Mouse (Mus musculus): Measurements from ENCODE around the gene Mkrn2os.

GRCm38 (mm10) chr6:115593252-115593651 lies 876 bp upstream of the Mkrn2os start:
- TF ChIP-seq USF2 (conservative IDR thresholded peaks at IDR 0.05; ENCODE audit: low read depth, low read length), result no peak
- TF ChIP-seq EP300 (IDR thresholded peaks at IDR 0.05; ENCODE audit: low read length), result no peak
- TF ChIP-seq CTCF (conservative IDR thresholded peaks at IDR 0.05 in 1 of 2, IDR thresholded peaks at IDR 0.05 in 1 of 2; ENCODE audit: low read depth in 2 of 2, low read length in 2 of 2), result no peak
- TF ChIP-seq MAX (IDR thresholded peaks at IDR 0.05; ENCODE audit: low read length), result no peak
- no peak for TF ChIP-seq POLR2A (IDR thresholded peaks at IDR 0.05; ENCODE audit: low read depth, low read length)
- no peak for TF ChIP-seq POLR2AphosphoS2 (IDR thresholded peaks at IDR 0.05; ENCODE audit: low read depth, low read length)
- TF ChIP-seq ZC3H11A (IDR thresholded peaks at IDR 0.05; ENCODE audit: low read depth, low read length), result no peak
- no peak for TF ChIP-seq ZNF384 (IDR thresholded peaks at IDR 0.05; ENCODE audit: low read depth, low read length)
- no peak for TF ChIP-seq ETS1 (conservative IDR thresholded peaks at IDR 0.05; ENCODE audit: low read depth, low read length)
- no peak for TF ChIP-seq RCOR1 (conservative IDR thresholded peaks at IDR 0.05; ENCODE audit: low read depth, low read length)
- TF ChIP-seq HCFC1 (IDR thresholded peaks at IDR 0.05; ENCODE audit: low read depth, low read length), result no peak
- TF ChIP-seq RAD21 (IDR thresholded peaks at IDR 0.05; ENCODE audit: low read depth, low read length), result no peak
- no peak for TF ChIP-seq CHD2 (IDR thresholded peaks at IDR 0.05; ENCODE audit: low read length)
- no peak for TF ChIP-seq JUN (IDR thresholded peaks at IDR 0.05; ENCODE audit: insufficient read depth, low read depth, low read length)
